ENCODE assay signal across 16 mouse cellular contexts in the genomic region with DNA sequence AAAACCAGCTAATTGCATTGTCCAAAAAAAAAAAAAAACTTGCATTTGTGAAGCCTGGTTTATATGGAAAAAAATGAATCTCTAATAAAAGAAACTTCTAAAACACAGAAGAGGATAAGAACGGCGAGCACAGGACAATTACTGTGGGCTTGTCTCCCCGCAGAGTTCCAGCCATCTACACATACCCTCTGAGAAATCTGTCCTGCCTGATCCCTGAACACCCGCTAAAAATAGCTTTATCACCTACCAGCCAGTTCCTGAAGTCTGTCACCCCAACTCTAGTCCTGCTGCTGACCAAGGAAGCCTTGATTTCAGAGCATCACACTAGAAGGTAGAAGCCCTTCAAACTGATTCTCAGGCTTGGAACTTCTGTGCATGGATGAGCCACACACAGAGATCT.
"Had no signal": no experiment of that assay in that cellular context is flagged by ENCODE, and none has a peak within 500 bp of the region (broad histone marks: within the 10 kb centered on the region; RNA-seq: fewer than 3 reads in every experiment).

No protein-coding gene starts in this region.

- H3K9me3 ChIP-seq: lung, embryonic 15.5 days; megakaryocyte, embryonic 14.5 days; midbrain, embryonic 13.5 days; midbrain, embryonic 15.5 days; neural tube, embryonic 12.5 days; stomach, embryonic 15.5 days had no signal

- ATAC-seq: lung, postnatal 0 days; midbrain, embryonic 13.5 days; midbrain, embryonic 15.5 days had no signal

- DNase-seq: lung, adult 2 months; lung, postnatal 14 days; right cerebral cortex, postnatal 14 days; thymus, adult 2 months; thymus, postnatal 25 days; thymus, postnatal 4 days had no signal

- H3K27me3 ChIP-seq: lung, embryonic 15.5 days; megakaryocyte, embryonic 14.5 days; midbrain, embryonic 13.5 days; midbrain, embryonic 15.5 days; neural tube, embryonic 12.5 days; stomach, embryonic 15.5 days had no signal

- H3K27ac ChIP-seq: lung, embryonic 15.5 days; macrophage; midbrain, embryonic 13.5 days; midbrain, embryonic 15.5 days; neural tube, embryonic 12.5 days; stomach, embryonic 15.5 days; stomach, postnatal 0 days had no signal

- H3K4me1 ChIP-seq: lung, embryonic 15.5 days; megakaryocyte, embryonic 14.5 days; neural tube, embryonic 12.5 days; stomach, embryonic 15.5 days had no signal

- H3K36me3 ChIP-seq: lung, embryonic 15.5 days; midbrain, embryonic 13.5 days; midbrain, embryonic 15.5 days; neural tube, embryonic 12.5 days; stomach, embryonic 15.5 days had no signal

- H3K9ac ChIP-seq: lung, embryonic 15.5 days; midbrain, embryonic 13.5 days; midbrain, embryonic 15.5 days; neural tube, embryonic 12.5 days; stomach, embryonic 15.5 days had no signal

- H3K4me3 ChIP-seq: lung, embryonic 15.5 days; megakaryocyte, embryonic 14.5 days; midbrain, embryonic 13.5 days; midbrain, embryonic 15.5 days; neural tube, embryonic 12.5 days; stomach, embryonic 15.5 days had no signal

- H3K4me2 ChIP-seq: lung, embryonic 15.5 days; midbrain, embryonic 11.5 days; midbrain, embryonic 13.5 days; midbrain, embryonic 15.5 days; neural tube, embryonic 12.5 days; stomach, embryonic 15.5 days had no signal
